Mouse (Mus musculus): ENCODE measurements at regions not wholly inside any gene's neighbourhood (a gene's known extent, or its start where the extent isn't known, plus 50 kb on each side); places are given as distances from the start of the nearest gene placed in this dataset.
A peak's percentile ranks its signal among the peaks of the same experiment; 100 is the strongest.

DNA sequence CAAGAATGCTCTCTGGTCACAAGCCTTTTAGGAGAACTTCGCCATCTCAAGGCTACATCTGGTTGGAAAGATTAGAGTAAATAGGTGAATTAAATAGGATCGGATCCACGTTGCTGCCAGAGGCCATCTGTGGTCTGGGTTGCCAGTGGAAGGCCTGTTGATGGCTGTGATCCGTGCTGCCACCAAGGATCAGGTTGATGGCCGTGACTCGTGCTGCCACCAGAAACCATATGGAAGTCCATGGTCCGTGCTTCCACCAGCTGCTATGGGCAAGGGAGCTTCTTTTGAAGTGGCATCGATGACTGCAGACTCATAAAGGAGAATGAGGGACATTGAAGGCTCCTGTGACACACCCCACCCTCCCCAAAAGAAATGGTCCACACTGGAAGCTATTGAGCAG is 79.6 kb downstream of the Atp1a1 start:
- DNase-seq = no peak

GRCm38 (mm10) chr3:101524444-101524843 is 80.0 kb downstream of the Atp1a1 start:
- no peak for DNase-seq

DNA sequence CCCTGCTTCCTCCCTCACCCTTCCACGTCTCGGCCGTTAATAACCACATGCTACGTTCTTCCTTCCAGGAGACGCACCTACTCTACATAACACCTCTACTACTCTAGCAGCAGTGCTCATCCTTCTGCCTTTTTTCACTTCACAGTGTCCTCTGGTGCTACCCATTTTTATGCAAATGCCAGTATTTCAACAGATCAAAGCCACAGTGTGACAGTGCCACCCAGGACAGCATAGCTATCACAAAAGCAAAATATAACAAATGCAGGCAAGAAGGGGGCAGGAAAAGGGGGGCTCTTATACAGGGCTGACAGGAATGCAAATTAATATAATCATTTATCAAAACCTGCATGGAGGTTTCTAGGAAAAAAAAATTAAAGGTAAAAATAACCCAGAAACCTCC is 81.2 kb downstream of the Atp1a1 start:
- no peak for DNase-seq

DNA sequence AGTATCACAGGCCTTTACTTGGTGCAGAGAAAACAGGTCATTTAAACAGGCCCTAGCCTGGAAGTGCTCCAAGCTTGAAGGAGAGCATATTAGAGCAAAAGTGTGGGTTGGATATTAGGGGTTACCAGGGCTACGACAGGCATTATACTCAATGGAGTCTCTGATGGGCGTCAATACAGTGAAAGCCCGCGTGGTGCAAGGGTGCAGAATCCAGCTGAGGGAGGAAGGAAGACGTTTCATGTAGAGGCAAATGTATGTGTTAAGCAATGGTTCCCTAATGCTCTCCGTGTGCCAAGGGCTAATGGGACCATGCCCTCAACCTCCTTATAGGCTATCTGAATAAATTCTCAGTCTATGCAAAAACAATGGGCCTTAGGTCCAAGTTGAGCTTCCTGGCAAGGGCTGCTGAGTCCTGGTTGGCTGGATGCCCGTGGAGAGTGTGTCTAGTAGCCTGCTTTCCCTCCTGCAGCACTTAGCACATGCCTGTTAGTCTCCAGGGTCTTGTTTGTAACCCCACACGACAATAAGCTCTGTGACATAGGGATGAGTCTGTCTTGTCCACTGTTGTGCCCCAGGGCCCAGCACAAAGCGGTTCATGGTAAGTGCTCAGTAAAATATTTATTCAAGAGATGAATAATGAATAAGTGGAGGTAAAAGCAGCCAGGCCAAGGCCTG is 82.1 kb downstream of the Atp1a1 start:
- peak; percentile 65 for DNase-seq

DNA sequence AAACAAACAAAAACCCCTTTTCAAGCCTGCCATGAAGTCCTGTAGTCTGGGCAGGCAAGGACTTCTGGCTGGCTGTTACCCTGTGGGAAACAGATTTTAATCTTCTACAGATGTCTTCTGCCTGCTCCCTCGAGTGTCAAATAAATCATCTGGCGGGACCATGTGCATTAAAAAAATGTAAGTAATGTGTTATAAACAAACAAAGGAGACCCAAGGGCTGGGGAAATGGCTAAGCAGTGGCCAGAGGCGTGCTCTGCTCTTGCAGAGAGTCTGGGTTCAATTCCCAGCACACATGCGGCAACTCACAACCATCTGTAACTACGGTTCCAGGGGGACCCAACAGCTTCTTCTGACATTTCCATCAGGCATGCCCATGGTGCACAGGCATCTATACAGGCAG is 83.3 kb downstream of the Atp1a1 start:
- no peak for DNase-seq

- DNase-seq = no peak
Measured at GRCm38 (mm10) chr3:101520115-101520514, 84.4 kb downstream of the Atp1a1 start.

DNA sequence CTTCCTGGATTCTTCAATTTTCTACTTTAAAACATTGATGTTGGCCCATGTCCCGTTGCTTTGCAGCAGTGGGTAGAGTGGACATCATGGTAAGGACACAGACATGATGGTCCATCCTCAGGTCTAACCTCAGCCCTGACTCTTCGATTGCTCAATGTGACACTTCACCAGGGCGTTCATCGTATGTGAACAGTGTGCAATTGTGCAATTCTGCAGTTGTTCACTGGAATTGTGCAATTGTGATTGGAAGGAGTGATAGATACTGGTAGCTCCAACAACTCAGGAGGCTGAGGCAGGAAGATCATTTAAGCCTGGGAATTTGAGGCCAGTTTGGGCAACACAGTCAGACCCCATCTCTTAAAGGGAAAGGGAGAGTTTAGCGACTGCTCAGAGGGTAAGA is 84.9 kb downstream of the Atp1a1 start:
- no peak for DNase-seq

- DNase-seq = no peak
Measured at GRCm38 (mm10) chr3:101518810-101519209, 85.7 kb downstream of the Atp1a1 start.

GRCm38 (mm10) chr3:101517547-101517946 is 86.9 kb downstream of the Atp1a1 start:
- DNase-seq = no peak

GRCm38 (mm10) chr3:101516781-101517499 is 87.5 kb downstream of the Atp1a1 start:
- no peak for DNase-seq

DNA sequence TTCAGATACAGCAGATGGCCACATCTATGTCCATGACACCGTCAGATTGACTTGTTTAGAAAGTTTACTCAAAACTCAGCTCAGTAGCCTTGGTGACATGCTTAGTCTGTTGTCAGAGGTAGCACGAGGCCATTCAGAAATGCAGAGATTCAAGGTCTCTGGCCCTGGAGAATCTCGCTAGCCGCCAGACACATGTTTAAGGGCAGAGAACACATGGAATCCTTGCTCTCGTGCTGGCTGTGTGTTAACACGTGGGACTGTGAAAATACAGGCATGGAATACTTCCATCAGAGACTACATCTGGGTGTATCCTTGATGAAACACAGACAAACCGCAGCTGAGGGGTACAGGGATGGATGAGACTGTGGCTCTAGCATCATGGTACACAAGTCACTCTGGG is 88.9 kb downstream of the Atp1a1 start:
- DNase-seq = no peak

GRCm38 (mm10) chr3:101513611-101514311 is 90.7 kb downstream of the Atp1a1 start:
- DNase-seq = no peak

All from cerebellum, postnatal 36 days (tissue).